Mouse (Mus musculus) limb, embryonic 13.5 days (tissue): ENCODE measurements around the gene Sptan1. TPM values are rescaled to one million over a fixed set of nuclear protein-coding genes. Genes with fewer than 3 reads are reported as not detected.

Experiments used
- ATAC-seq: fragments of 200-750 bp; cut with Nextera tagmentation; 2 replicates; pipeline ENCODE4 v1.8.0; 2017; ENCODE audit warnings: low read depth, moderate number of reproducible peaks, moderate TSS enrichment; ENCODE audit not compliant: low FRiP score
- H3K27ac ChIP-seq: fragments of 300-500 bp; sonication (generic); 2 replicates; pipeline ENCODE4 v1.5.1; 2015; ENCODE audit warnings: inconsistent platforms, mild to moderate bottlenecking, moderate library complexity
- H3K27me3 ChIP-seq: fragments of 300-500 bp; sonication (generic); 2 replicates; pipeline ENCODE4 v1.6.1; 2015; ENCODE audit warnings: mild to moderate bottlenecking, inconsistent platforms
- H3K36me3 ChIP-seq: fragments of 300-500 bp; sonication (generic); 2 replicates; pipeline ENCODE4 v1.6.1; 2015; ENCODE audit warnings: inconsistent platforms, mild to moderate bottlenecking, moderate library complexity
- H3K4me1 ChIP-seq: fragments of 300-500 bp; sonication (generic); 2 replicates; pipeline ENCODE4 v1.6.1; 2015; ENCODE audit warnings: inconsistent platforms
- H3K4me2 ChIP-seq: fragments of 300-500 bp; sonication (generic); replicated peaks from 2 replicates; pipeline ENCODE4 v1.6.1; 2015; ENCODE audit warnings: inconsistent platforms, mild to moderate bottlenecking, moderate library complexity
- H3K4me3 ChIP-seq: fragments of 300-500 bp; sonication (generic); 2 replicates; pipeline ENCODE4 v1.5.1; 2015; ENCODE audit warnings: moderate library complexity, mild to moderate bottlenecking, inconsistent platforms
- H3K9ac ChIP-seq: fragments of 300-500 bp; sonication (generic); 2 replicates; pipeline ENCODE4 v1.6.1; 2015; ENCODE audit warnings: mild to moderate bottlenecking, inconsistent platforms
- H3K9me3 ChIP-seq: fragments of 300-500 bp; sonication (generic); 2 replicates; pipeline ENCODE4 v1.6.1; 2016; ENCODE audit warnings: inconsistent platforms
- WGBS: fragments of 180-500 bp; shearing (Covaris S2); methylation state at CpG from one replicate; pipeline ENCODE4 v1.1.7; 2015; 5-methylcytosine and 5-hydroxymethylcytosine counted together
- polyA plus RNA-seq: library from polyadenylated mRNA; unstranded; fragments of >200 nt; fragmentation: Nextera tagmentation; extraction: Ambion mirVana; gene quantifications from 2 replicates; pipeline ENCODE4 v1.2.1, GENCODE M21; 2015

Sptan1 gene
- polyA plus RNA-seq = 85.5 and 90.7 TPM in 2 replicates

- Histone ChIP-seq H3K27me3 (no peaks in the 10 kb centered on the region), H3K9me3 (no peaks in the 10 kb centered on the region), H3K4me3 (peak within 1 kb of the TSS; percentile 96), H3K27ac (peak within 1 kb of the TSS; percentile 88), H3K36me3 (peaks cover 25% of the 10 kb centered on the region), H3K9ac (peak within 1 kb of the TSS; percentile 96), H3K4me1 (peaks cover 45% of the 10 kb centered on the region), H3K4me2 (peak within 1 kb of the TSS; percentile 71)
- under 1% methylated on average over 53 of the region's 82 CpGs for WGBS
- peak; percentile 98 for ATAC-seq
Observed at GRCm38 (mm10) chr2:29965250-29965843, at the start of gene Sptan1. Sptan1 (plus strand) TSS chr2:29965560.

DNA sequence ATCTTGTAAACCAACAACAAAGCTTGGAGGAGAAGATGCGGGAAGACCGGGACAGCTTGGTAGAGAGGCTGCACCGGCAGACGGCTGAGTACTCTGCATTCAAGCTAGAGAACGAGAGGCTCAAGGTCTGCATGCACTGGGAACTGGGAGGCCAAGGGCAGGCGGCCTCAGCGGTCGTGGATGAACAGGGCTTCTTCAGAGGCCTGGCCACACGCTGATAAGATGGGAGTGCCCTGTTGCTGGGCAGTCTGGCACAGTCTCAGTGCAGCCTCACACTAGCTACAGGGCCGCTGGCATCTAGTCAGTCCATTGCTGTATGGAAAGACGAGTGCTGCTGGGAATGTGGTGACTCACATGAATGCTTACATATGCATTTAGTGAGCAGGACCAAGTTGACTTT is 47.7 kb upstream of the Sptan1 start:
- Histone ChIP-seq H3K9ac (no peak overlapping the region), H3K4me1 (no peaks in the 10 kb centered on the region), H3K27me3 (no peaks in the 10 kb centered on the region), H3K36me3 (peaks cover 90% of the 10 kb centered on the region), H3K27ac (no peak overlapping the region), H3K4me3 (no peak overlapping the region), H3K4me2 (no peak overlapping the region), H3K9me3 (no peaks in the 10 kb centered on the region)
- ATAC-seq = no peak
- 93% methylated on average over 11 of the region's 11 CpGs for WGBS

- no peak overlapping the region for H3K4me2 ChIP-seq
- peaks cover 92% of the 10 kb centered on the region for H3K36me3 ChIP-seq
- H3K4me1 ChIP-seq = no peaks in the 10 kb centered on the region
- no peak overlapping the region for H3K9ac ChIP-seq
- no peaks in the 10 kb centered on the region for H3K9me3 ChIP-seq
- no peak overlapping the region for H3K4me3 ChIP-seq
- H3K27me3 ChIP-seq = no peaks in the 10 kb centered on the region
- H3K27ac ChIP-seq = no peak overlapping the region
- 62% methylated on average over 11 of the region's 11 CpGs for WGBS
- ATAC-seq = no peak
Observed at GRCm38 (mm10) chr2:29922011-29922410, 43.3 kb upstream of the Sptan1 start.

- WGBS = 89% methylated on average over 5 of the region's 5 CpGs
- no peak overlapping the region for H3K4me3 ChIP-seq
- H3K9ac ChIP-seq = no peak overlapping the region
- H3K27ac ChIP-seq = no peak overlapping the region
- H3K36me3 ChIP-seq = peaks cover 95% of the 10 kb centered on the region
- H3K27me3 ChIP-seq = no peaks in the 10 kb centered on the region
- no peak overlapping the region for H3K4me2 ChIP-seq
- no peak for ATAC-seq
- H3K4me1 ChIP-seq = no peaks in the 10 kb centered on the region
- H3K9me3 ChIP-seq = no peaks in the 10 kb centered on the region
Observed at GRCm38 (mm10) chr2:29926542-29926941, 38.8 kb upstream of the Sptan1 start.

GRCm38 (mm10) chr2:29930506-29930905 is 34.9 kb upstream of the Sptan1 start:
- H3K4me2 ChIP-seq = no peak overlapping the region
- no peaks in the 10 kb centered on the region for H3K9me3 ChIP-seq
- H3K4me1 ChIP-seq = no peaks in the 10 kb centered on the region
- H3K27ac ChIP-seq = no peak overlapping the region
- H3K36me3 ChIP-seq = peaks cover 56% of the 10 kb centered on the region
- ATAC-seq = no peak
- no peak overlapping the region for H3K9ac ChIP-seq
- no peaks in the 10 kb centered on the region for H3K27me3 ChIP-seq
- H3K4me3 ChIP-seq = no peak overlapping the region
- 89% methylated on average over 10 of the region's 10 CpGs for WGBS

DNA sequence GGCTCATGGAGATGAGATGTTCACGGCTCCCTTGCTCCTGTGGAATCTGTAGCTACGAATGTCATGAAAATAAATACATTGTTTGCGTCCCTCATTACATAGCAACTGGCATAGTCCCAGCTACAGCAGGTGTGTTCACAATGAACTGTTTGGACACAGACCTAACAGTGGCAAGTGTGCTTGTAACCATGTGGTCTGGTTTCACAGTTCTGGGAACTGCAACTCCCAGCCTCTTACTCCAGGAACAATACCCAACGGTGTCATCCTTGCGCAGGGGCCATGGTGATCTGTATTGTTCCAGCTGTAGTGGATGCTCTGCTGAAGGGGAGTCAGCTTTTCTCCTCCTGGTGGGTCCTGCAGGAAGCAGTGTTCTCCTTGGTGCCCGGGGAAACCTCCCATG is 34.2 kb upstream of the Sptan1 start:
- H3K9ac ChIP-seq = no peak overlapping the region
- no peak overlapping the region for H3K4me2 ChIP-seq
- H3K36me3 ChIP-seq = peaks cover 49% of the 10 kb centered on the region
- no peaks in the 10 kb centered on the region for H3K27me3 ChIP-seq
- no peak overlapping the region for H3K27ac ChIP-seq
- WGBS = 88% methylated on average over 6 of the region's 6 CpGs
- H3K4me1 ChIP-seq = peaks cover 6% of the 10 kb centered on the region
- no peaks in the 10 kb centered on the region for H3K9me3 ChIP-seq
- no peak for ATAC-seq
- H3K4me3 ChIP-seq = no peak overlapping the region

DNA sequence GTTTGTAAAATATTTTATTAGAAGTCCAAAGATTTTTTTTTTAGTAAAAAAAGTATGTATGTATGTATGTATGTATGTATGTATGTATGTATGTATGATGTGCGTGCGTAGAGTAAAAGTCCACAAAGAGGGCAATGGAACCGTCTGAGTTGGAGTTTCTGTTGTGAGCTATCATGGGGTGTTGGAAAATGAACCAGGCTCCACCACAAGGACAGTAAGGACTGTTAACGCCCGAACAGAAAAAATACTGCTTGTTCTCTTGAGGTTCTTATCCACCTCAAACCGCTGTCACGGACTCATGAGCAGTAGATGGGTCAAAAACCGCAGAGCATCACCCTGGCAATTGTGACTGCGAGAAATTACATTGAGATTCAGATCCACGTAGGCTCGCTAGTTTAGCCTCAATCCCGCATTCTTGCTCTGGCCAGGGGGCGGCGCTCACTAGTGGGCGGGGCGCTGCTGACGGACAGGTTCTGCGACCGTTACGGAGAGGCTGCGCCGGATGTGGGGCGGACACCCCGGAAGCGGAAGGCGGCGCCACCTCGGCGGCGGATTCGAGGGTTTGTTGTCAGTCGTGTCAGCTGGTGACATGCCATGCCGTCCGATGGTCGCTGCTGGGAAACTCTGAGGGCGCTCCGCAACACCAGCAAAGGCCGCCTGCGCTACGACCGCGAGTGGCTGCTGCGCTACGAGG is 30.3 kb upstream of the Sptan1 start, which contains the start of gene Gle1:
Gene Gle1, plus strand, starts transcription at position 521 of the 694 bp plus-strand sequence.
- peak; percentile 97 for ATAC-seq
- WGBS = 2% methylated on average over 44 of the region's 44 CpGs
- Histone ChIP-seq H3K27me3 (no peaks in the 10 kb centered on the region), H3K9ac (peak within 1 kb of the TSS; percentile 73), H3K4me2 (peak within 1 kb of the TSS; percentile 82), H3K4me3 (peak within 1 kb of the TSS; percentile 95), H3K4me1 (peaks cover 7% of the 10 kb centered on the region), H3K9me3 (no peaks in the 10 kb centered on the region), H3K36me3 (peaks cover 45% of the 10 kb centered on the region), H3K27ac (peak within 1 kb of the TSS; percentile 81)

DNA sequence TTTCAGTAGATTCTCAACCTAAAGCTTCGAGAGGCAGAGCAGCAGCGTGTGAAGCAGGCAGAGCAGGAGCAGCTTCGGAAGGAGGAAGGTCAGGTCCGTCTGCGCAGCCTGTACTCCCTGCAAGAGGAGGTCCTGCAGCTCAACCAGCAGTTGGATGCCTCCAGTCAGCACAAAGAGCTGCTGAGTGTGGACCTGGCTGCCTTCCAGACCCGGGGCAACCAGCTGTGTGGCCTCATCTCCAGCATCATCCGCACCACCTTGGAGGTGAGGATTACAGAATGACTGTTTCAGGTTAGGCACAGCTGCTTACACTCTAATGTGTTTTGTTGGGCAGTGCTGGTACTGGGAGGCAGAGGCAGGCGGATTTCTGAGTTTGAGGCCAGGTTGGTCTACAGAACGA is 25.3 kb upstream of the Sptan1 start:
- Histone ChIP-seq H3K4me2 (no peak overlapping the region), H3K36me3 (peaks cover 79% of the 10 kb centered on the region), H3K4me3 (no peak overlapping the region), H3K9me3 (no peaks in the 10 kb centered on the region), H3K4me1 (peaks cover 7% of the 10 kb centered on the region), H3K9ac (no peak overlapping the region), H3K27ac (no peak overlapping the region), H3K27me3 (no peaks in the 10 kb centered on the region)
- ATAC-seq = no peak
- 90% methylated on average over 9 of the region's 9 CpGs for WGBS

DNA sequence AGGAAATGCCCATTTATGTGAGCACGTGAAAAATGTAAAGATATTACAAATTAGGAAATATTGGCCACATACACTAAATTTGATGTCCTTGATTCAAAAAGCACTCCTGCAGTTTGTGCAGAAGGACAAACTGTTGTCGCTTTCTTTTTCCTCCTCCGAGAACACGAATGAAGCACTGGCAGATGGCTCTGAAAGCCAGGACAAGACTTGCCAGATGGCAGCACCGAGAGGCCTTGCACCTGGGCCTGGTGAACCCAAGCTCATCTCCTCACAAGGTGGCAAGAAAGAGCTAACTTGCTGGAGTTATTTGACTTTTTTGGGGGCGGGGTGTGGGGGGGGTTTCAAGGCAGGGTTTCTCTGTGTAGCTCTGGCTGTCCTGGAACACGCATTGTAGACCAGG is 24.5 kb upstream of the Sptan1 start:
- no peaks in the 10 kb centered on the region for H3K27me3 ChIP-seq
- no peak overlapping the region for H3K4me3 ChIP-seq
- no peaks in the 10 kb centered on the region for H3K9me3 ChIP-seq
- no peak for ATAC-seq
- no peak overlapping the region for H3K4me2 ChIP-seq
- H3K36me3 ChIP-seq = peaks cover 86% of the 10 kb centered on the region
- WGBS = 93% methylated on average over 7 of the region's 7 CpGs
- no peak overlapping the region for H3K9ac ChIP-seq
- no peak overlapping the region for H3K27ac ChIP-seq
- peaks cover 5% of the 10 kb centered on the region for H3K4me1 ChIP-seq

- WGBS = 44% methylated on average over 1 of the region's 1 CpGs
- Histone ChIP-seq H3K36me3 (peaks cover 96% of the 10 kb centered on the region), H3K27ac (no peak overlapping the region)
Observed at GRCm38 (mm10) chr2:29944723-29945122, 20.6 kb upstream of the Sptan1 start.

GRCm38 (mm10) chr2:29948896-29949295 is 16.5 kb upstream of the Sptan1 start:
- no peak overlapping the region for H3K4me2 ChIP-seq
- no peaks in the 10 kb centered on the region for H3K27me3 ChIP-seq
- no peak overlapping the region for H3K4me3 ChIP-seq
- no peak overlapping the region for H3K27ac ChIP-seq
- no peak for ATAC-seq
- H3K9ac ChIP-seq = no peak overlapping the region
- no peaks in the 10 kb centered on the region for H3K9me3 ChIP-seq
- H3K4me1 ChIP-seq = no peaks in the 10 kb centered on the region
- WGBS = 93% methylated on average over 5 of the region's 5 CpGs
- peaks cover 94% of the 10 kb centered on the region for H3K36me3 ChIP-seq

More at GRCm38 (mm10) chr2:29944723-29945122, 20.6 kb upstream of the Sptan1 start:
- Histone ChIP-seq H3K9me3 (no peaks in the 10 kb centered on the region), H3K9ac (no peak overlapping the region), H3K4me3 (no peak overlapping the region), H3K27me3 (no peaks in the 10 kb centered on the region), H3K4me1 (no peaks in the 10 kb centered on the region), H3K4me2 (no peak overlapping the region)
- no peak for ATAC-seq

- no peak for ATAC-seq
- no peaks in the 10 kb centered on the region for H3K27me3 ChIP-seq
Observed at GRCm38 (mm10) chr2:29961246-29961645, 4.1 kb upstream of the Sptan1 start.

More at GRCm38 (mm10) chr2:29961246-29961645, 4.1 kb upstream of the Sptan1 start:
- WGBS = 97% methylated on average over 7 of the region's 7 CpGs
- H3K9me3 ChIP-seq = no peaks in the 10 kb centered on the region
- H3K4me2 ChIP-seq = no peak overlapping the region
- H3K4me3 ChIP-seq = no peak overlapping the region
- H3K4me1 ChIP-seq = peaks cover 8% of the 10 kb centered on the region
- no peak overlapping the region for H3K27ac ChIP-seq
- peaks cover 42% of the 10 kb centered on the region for H3K36me3 ChIP-seq
- H3K9ac ChIP-seq = no peak overlapping the region
